Mouse (Mus musculus) embryonic facial prominence, embryonic 15.5 days (tissue): Measurements from ENCODE around the gene Kcnmb2. TPM values are rescaled to one million over a fixed set of nuclear protein-coding genes. Genes with fewer than 3 reads are reported as not detected.

ENCODE experiments used
- ATAC-seq: fragments of 200-750 bp; cut with Nextera tagmentation; 2 replicates; pipeline ENCODE4 v1.8.0; 2017; ENCODE audit warnings: low read depth, moderate TSS enrichment; ENCODE audit not compliant: insufficient number of reproducible peaks, low FRiP score, low TSS enrichment
- H3K27ac ChIP-seq: fragments of 300-500 bp; sonication (generic); replicated peaks from 2 replicates; pipeline ENCODE4 v1.5.1; 2015; ENCODE audit warnings: mild to moderate bottlenecking, inconsistent platforms
- H3K27me3 ChIP-seq: fragments of 300-500 bp; sonication (generic); 2 replicates; pipeline ENCODE4 v1.6.1; 2015; ENCODE audit warnings: inconsistent platforms
- H3K36me3 ChIP-seq: fragments of 300-500 bp; sonication (generic); 2 replicates; pipeline ENCODE4 v1.6.1; 2015; ENCODE audit warnings: mild to moderate bottlenecking, inconsistent platforms
- H3K4me1 ChIP-seq: fragments of 300-500 bp; sonication (generic); 2 replicates; pipeline ENCODE4 v1.6.1; 2015; ENCODE audit warnings: inconsistent platforms
- H3K4me2 ChIP-seq: fragments of 300-500 bp; sonication (generic); replicated peaks from 2 replicates; pipeline ENCODE4 v1.6.1; 2015; ENCODE audit warnings: mild to moderate bottlenecking, inconsistent platforms
- H3K4me3 ChIP-seq: fragments of 300-500 bp; sonication (generic); replicated peaks from 2 replicates; pipeline ENCODE4 v1.5.1; 2015; ENCODE audit warnings: mild to moderate bottlenecking, inconsistent platforms
- H3K9ac ChIP-seq: fragments of 300-500 bp; sonication (generic); 2 replicates; pipeline ENCODE4 v1.6.1; 2015; ENCODE audit warnings: inconsistent platforms
- H3K9me3 ChIP-seq: fragments of 300-500 bp; sonication (generic); replicated peaks from 2 replicates; pipeline ENCODE4 v1.6.1; 2016; ENCODE audit warnings: inconsistent platforms
- WGBS: fragments of 180-500 bp; shearing (Covaris S2); methylation state at CpG from one replicate; pipeline ENCODE4 v1.1.7; 2015; 5-methylcytosine and 5-hydroxymethylcytosine counted together
- polyA plus RNA-seq: library from polyadenylated mRNA; unstranded; fragments of >200 nt; fragmentation: Nextera tagmentation; extraction: Ambion mirVana; gene quantifications from 2 replicates; pipeline ENCODE4 v1.2.1, GENCODE M21; 2015

Kcnmb2 gene
- polyA plus RNA-seq, 1 experiment from 2014 or later, result 2.4 TPM

GRCm38 (mm10) chr3:31934704-31935103 lies 32.4 kb downstream of the Kcnmb2 start:
- no peak overlapping the region for H3K9ac ChIP-seq
- H3K9me3 ChIP-seq, result no peaks in the 10 kb centered on the region
- no peaks in the 10 kb centered on the region for H3K4me1 ChIP-seq
- no peak overlapping the region for H3K4me2 ChIP-seq
- ATAC-seq, result no peak
- H3K4me3 ChIP-seq, result no peak overlapping the region
- WGBS, result 59% methylated on average over 1 of the region's 1 CpGs
- no peak overlapping the region for H3K27ac ChIP-seq
- H3K27me3 ChIP-seq, result no peaks in the 10 kb centered on the region
- no peaks in the 10 kb centered on the region for H3K36me3 ChIP-seq

- no peaks in the 10 kb centered on the region for H3K9me3 ChIP-seq
- H3K27ac ChIP-seq, result no peak overlapping the region
- 14% methylated on average over 6 of the region's 6 CpGs for WGBS
- H3K9ac ChIP-seq, result no peak overlapping the region
- no peak overlapping the region for H3K4me2 ChIP-seq
- H3K4me1 ChIP-seq, result no peaks in the 10 kb centered on the region
- H3K4me3 ChIP-seq, result no peak overlapping the region
- no peaks in the 10 kb centered on the region for H3K36me3 ChIP-seq
- H3K27me3 ChIP-seq, result no peaks in the 10 kb centered on the region
- ATAC-seq, result no peak
Measured at GRCm38 (mm10) chr3:31941478-31941877, 39.2 kb downstream of the Kcnmb2 start.

DNA sequence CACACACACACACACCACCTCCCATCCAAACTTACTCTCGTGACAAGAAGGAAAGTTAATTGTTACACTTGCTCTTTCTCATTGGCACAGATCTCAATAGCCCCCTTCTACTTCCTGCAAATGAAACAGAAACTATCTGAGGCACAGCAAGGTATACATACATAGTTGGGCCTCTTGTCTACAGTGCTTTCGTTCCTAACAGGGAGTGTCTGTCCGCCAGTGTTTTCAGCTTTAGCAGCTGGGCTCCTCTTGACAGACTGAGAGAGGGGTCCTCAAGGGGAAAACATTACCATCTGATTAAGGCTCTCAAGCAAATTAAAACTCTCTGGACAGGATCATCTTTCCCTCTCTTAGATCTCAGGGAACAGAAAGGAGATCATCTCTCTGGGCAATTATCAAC lies 51.9 kb downstream of the Kcnmb2 start:
- H3K36me3 ChIP-seq, result no peaks in the 10 kb centered on the region
- ATAC-seq, result no peak
- H3K4me1 ChIP-seq, result no peaks in the 10 kb centered on the region
- no peaks in the 10 kb centered on the region for H3K9me3 ChIP-seq
- H3K4me2 ChIP-seq, result no peak overlapping the region
- H3K9ac ChIP-seq, result no peak overlapping the region
- H3K4me3 ChIP-seq, result no peak overlapping the region
- no peaks in the 10 kb centered on the region for H3K27me3 ChIP-seq
- no peak overlapping the region for H3K27ac ChIP-seq
- WGBS, result 28% methylated on average over 3 of the region's 3 CpGs

GRCm38 (mm10) chr3:31955004-31955403 lies 52.7 kb downstream of the Kcnmb2 start:
- no peaks in the 10 kb centered on the region for H3K9me3 ChIP-seq
- ATAC-seq, result no peak
- 82% methylated on average over 2 of the region's 2 CpGs for WGBS
- H3K4me3 ChIP-seq, result no peak overlapping the region
- H3K9ac ChIP-seq, result no peak overlapping the region
- no peaks in the 10 kb centered on the region for H3K27me3 ChIP-seq
- no peaks in the 10 kb centered on the region for H3K36me3 ChIP-seq
- H3K4me2 ChIP-seq, result no peak overlapping the region
- H3K27ac ChIP-seq, result no peak overlapping the region
- no peaks in the 10 kb centered on the region for H3K4me1 ChIP-seq

DNA sequence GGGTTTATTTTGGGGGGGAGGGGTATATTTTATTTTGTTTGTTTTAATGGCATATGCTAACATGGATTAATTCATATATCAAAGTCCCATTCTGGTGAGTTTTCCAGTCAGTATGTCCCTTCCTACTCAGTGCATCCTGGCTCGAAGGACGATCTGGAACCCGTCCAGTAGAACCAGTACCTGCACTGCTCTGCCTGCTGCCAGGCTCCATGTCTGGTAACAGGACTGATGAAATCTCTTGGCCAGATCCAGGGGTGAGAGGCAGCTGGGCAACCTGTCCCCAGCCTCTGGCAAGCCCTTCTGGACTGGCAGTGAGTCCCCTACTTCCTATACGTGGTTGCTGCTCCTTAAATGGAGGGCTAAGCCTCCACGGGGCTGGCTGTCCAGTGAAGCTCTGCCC lies 57.5 kb downstream of the Kcnmb2 start:
- Histone ChIP-seq H3K36me3 (no peaks in the 10 kb centered on the region), H3K4me2 (no peak overlapping the region), H3K9ac (no peak overlapping the region), H3K4me1 (no peaks in the 10 kb centered on the region), H3K27me3 (no peaks in the 10 kb centered on the region), H3K4me3 (no peak overlapping the region), H3K27ac (no peak overlapping the region), H3K9me3 (no peaks in the 10 kb centered on the region)
- ATAC-seq, result no peak
- 61% methylated on average over 5 of the region's 5 CpGs for WGBS

DNA sequence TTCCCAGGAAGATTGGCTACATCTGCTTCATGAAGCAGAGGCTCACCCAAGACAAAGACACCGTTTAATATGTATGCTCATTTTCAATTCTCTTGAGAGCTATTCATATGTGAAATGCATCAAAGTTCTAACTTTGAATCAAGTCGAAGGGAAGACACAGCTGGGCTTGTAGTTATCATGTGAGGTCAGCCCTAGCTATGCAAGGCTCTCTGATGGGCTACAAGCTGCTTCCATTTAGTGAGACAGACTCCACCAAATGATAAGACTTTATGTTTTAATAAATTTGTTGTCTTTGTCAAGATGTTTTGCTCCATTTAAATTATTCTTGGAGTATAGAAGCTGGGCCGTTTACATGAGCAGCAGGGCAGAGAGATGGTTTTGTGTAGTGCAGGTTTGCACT lies 58.9 kb downstream of the Kcnmb2 start:
- Histone ChIP-seq H3K27ac (no peak overlapping the region), H3K27me3 (no peaks in the 10 kb centered on the region), H3K4me2 (no peak overlapping the region), H3K4me3 (no peak overlapping the region), H3K9ac (no peak overlapping the region), H3K9me3 (no peaks in the 10 kb centered on the region), H3K4me1 (no peaks in the 10 kb centered on the region), H3K36me3 (no peaks in the 10 kb centered on the region)
- WGBS, result 68% methylated on average over 3 of the region's 3 CpGs
- ATAC-seq, result no peak

DNA sequence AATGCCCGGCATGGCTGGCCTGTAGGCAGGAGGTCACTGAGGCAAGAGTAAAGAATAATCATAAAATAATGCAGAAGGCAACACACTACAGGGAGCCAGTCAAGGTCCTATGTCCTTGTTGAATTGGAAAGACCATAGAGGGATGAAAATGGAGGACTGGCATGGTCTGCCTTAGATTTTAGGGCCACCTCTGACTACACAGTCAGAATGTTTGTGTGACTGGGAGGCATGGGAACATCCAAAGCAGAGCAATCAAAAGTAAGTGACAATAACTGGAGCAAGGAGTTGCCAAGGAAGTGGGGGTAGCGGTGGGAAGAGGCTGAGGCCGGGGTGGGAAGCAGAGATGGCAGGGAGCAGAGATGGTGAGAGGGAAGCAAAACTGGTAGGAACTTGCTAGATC lies 60.8 kb downstream of the Kcnmb2 start:
- Histone ChIP-seq H3K36me3 (no peaks in the 10 kb centered on the region), H3K4me3 (no peak overlapping the region), H3K27me3 (no peaks in the 10 kb centered on the region), H3K27ac (no peak overlapping the region), H3K9me3 (no peaks in the 10 kb centered on the region), H3K4me1 (no peaks in the 10 kb centered on the region), H3K4me2 (no peak overlapping the region), H3K9ac (no peak overlapping the region)
- WGBS, result 95% methylated on average over 3 of the region's 3 CpGs
- ATAC-seq, result no peak

DNA sequence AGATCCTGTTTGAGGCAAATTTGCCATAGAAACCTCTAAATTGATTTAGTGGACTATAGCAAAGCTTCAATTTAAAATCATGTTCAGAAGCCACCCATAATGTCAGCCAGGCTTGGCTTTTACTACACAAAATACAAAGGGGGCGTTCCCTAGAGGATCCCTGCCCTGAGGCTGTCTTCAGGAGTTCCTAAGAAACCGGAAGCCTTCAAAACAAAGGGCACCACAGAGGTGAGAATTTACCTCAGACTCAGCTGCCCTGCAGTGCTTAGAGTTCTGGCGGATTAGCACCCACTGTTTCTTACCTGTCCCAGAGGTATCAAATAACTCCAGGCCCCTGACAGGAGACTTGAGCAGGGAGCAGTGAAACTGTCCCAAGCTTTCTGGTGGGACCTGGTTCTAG lies 77.4 kb downstream of the Kcnmb2 start:
- no peaks in the 10 kb centered on the region for H3K27me3 ChIP-seq
- no peak overlapping the region for H3K9ac ChIP-seq
- no peaks in the 10 kb centered on the region for H3K36me3 ChIP-seq
- H3K4me2 ChIP-seq, result no peak overlapping the region
- no peak overlapping the region for H3K4me3 ChIP-seq
- peak; percentile 24; the same call in 1 of the 2 replicates for ATAC-seq
- WGBS, result 9% methylated on average over 3 of the region's 3 CpGs
- H3K27ac ChIP-seq, result no peak overlapping the region
- no peaks in the 10 kb centered on the region for H3K4me1 ChIP-seq
- no peaks in the 10 kb centered on the region for H3K9me3 ChIP-seq

GRCm38 (mm10) chr3:31982444-31982843 lies 80.1 kb downstream of the Kcnmb2 start:
- Histone ChIP-seq H3K36me3 (no peaks in the 10 kb centered on the region), H3K9ac (no peak overlapping the region), H3K9me3 (no peaks in the 10 kb centered on the region), H3K4me2 (no peak overlapping the region), H3K4me1 (no peaks in the 10 kb centered on the region), H3K27me3 (no peaks in the 10 kb centered on the region), H3K27ac (no peak overlapping the region), H3K4me3 (no peak overlapping the region)
- ATAC-seq, result no peak
- 48% methylated on average over 5 of the region's 5 CpGs for WGBS

DNA sequence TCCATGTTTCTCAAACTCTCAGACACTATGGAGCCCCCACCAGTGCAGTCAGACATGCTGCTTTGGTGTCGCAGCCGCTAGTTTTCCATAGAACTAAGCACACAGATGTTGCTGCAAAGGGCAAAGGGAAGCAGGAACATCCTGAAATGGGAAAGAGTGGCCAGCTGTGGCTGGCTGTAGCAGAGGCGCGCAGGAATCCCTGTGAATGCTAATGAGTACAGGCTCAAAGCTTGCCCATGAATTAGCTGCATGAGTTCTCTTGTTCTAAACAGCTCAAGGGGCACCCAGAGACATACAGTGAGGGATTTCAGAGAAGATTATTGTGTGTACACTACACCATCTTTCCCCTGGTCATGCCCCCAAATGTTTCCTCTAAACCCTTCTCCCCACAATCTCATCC lies 82.8 kb downstream of the Kcnmb2 start:
- no peaks in the 10 kb centered on the region for H3K36me3 ChIP-seq
- 81% methylated on average over 4 of the region's 4 CpGs for WGBS
- H3K4me3 ChIP-seq, result no peak overlapping the region
- ATAC-seq, result no peak
- no peaks in the 10 kb centered on the region for H3K4me1 ChIP-seq
- H3K9me3 ChIP-seq, result no peaks in the 10 kb centered on the region
- no peak overlapping the region for H3K27ac ChIP-seq
- no peak overlapping the region for H3K9ac ChIP-seq
- H3K27me3 ChIP-seq, result no peaks in the 10 kb centered on the region
- H3K4me2 ChIP-seq, result no peak overlapping the region

- no peak overlapping the region for H3K27ac ChIP-seq
- no peak overlapping the region for H3K4me3 ChIP-seq
- no peak overlapping the region for H3K9ac ChIP-seq
- H3K27me3 ChIP-seq, result no peaks in the 10 kb centered on the region
- no peak overlapping the region for H3K4me2 ChIP-seq
- no peak for ATAC-seq
- H3K9me3 ChIP-seq, result no peaks in the 10 kb centered on the region
- no peaks in the 10 kb centered on the region for H3K36me3 ChIP-seq
- WGBS, result 61% methylated on average over 5 of the region's 5 CpGs
- no peaks in the 10 kb centered on the region for H3K4me1 ChIP-seq
Measured at GRCm38 (mm10) chr3:31991526-31992045, 89.3 kb downstream of the Kcnmb2 start.

DNA sequence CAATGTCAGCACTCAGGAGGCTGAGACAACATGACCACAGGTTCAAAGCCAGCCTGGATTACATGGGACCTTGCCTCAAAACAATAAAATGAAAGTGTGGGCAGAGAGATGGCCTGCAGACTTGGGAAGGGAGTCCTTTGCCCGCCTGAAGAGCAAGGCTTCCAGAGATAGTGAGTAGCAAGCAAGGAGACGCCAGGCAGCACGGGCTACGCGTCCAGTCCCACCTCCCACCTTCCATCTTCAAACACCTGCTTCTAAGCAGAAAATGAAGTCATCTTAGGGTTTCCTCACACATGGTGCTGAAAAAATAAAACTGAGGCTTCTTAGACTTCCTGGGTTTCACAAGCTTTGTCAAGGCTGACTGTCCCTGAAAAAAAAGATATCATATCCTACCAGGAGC lies 109.3 kb downstream of the Kcnmb2 start:
- Histone ChIP-seq H3K4me2 (no peak overlapping the region), H3K4me1 (no peaks in the 10 kb centered on the region), H3K9me3 (no peaks in the 10 kb centered on the region), H3K27ac (no peak overlapping the region), H3K36me3 (no peaks in the 10 kb centered on the region), H3K27me3 (no peaks in the 10 kb centered on the region), H3K9ac (no peak overlapping the region), H3K4me3 (no peak overlapping the region)
- ATAC-seq, result no peak
- 90% methylated on average over 5 of the region's 5 CpGs for WGBS
